Mouse (Mus musculus) ZHBTc4 (cell line): ENCODE data around the gene Armc12.

Source experiments
- DNase-seq: peaks from one replicate; pipeline ENCODE4 v3.0.0-alpha.2; 2011; ENCODE audit warnings: low read depth, low spot score

The Armc12 gene

GRCm38 (mm10) chr17:28588591-28588990 is 58.0 kb downstream of the Armc12 start:
- DNase-seq, result no peak
